Comparison of ENCODE assay signal across 9 mouse cellular contexts in genomic region chr10:89443623-89444151, GRCm38 (mm10). TPM values are rescaled to one million over a fixed set of nuclear protein-coding genes. Genes with fewer than 3 reads are reported as not detected.
DNase-seq lines count a peak whose midpoint lies in the region; ATAC-seq and TF ChIP-seq lines count a peak whose summit lies in the region.
"Had no signal": no experiment of that assay in that cellular context is flagged by ENCODE, and none has a peak within 500 bp of the region (broad histone marks: within the 10 kb centered on the region; RNA-seq: fewer than 3 reads in every experiment).

Gene Gas2l3, minus strand, starts transcription at chr10:89443967.

- no peaks in the 10 kb centered on the region for H3K79me2 ChIP-seq in heart, adult 2 months (replicated peaks; ENCODE audit: control insufficient read depth, insufficient read depth, low read length)

- TF ChIP-seq POLR2A in heart, adult 2 months (IDR thresholded peaks at IDR 0.05; ENCODE audit: insufficient read depth, low read depth, low read length), result 0 out of 2 replicates have a peak, but pooled peaks have one; percentile 39
- TF ChIP-seq POLR2A in kidney, adult 2 months (IDR thresholded peaks at IDR 0.05; ENCODE audit: low read depth, low read length), result no peak
- TF ChIP-seq POLR2A in small intestine, adult 2 months (IDR thresholded peaks at IDR 0.05; ENCODE audit: low read depth, low read length), result peak; percentile 30; the same call in 1 of the 2 replicates

- 0 out of 2 replicates have a peak, but pooled peaks cover 4% of the 10 kb centered on the region for H3K36me3 ChIP-seq in embryonic facial prominence, embryonic 13.5 days
- H3K36me3 ChIP-seq in heart, adult 2 months (ENCODE audit: control insufficient read depth, insufficient read depth, low read length), result no peaks in the 10 kb centered on the region
- H3K36me3 ChIP-seq in kidney, adult 2 months (ENCODE audit: control insufficient read depth, insufficient read depth, low read length), result no peaks in the 10 kb centered on the region
- H3K36me3 ChIP-seq in limb, embryonic 11.5 days (ENCODE audit: control insufficient read depth, insufficient read depth, low read length), result no peaks in the 10 kb centered on the region
- H3K36me3 ChIP-seq in midbrain, embryonic 13.5 days, result no peaks in the 10 kb centered on the region
- H3K36me3 ChIP-seq in small intestine, adult 2 months (ENCODE audit: control insufficient read depth, insufficient read depth, low read length), result no peaks in the 10 kb centered on the region
- H3K36me3 ChIP-seq: G1E had no signal

- TF ChIP-seq EP300 in heart, adult 2 months (IDR thresholded peaks at IDR 0.05; ENCODE audit: insufficient read depth, low read depth, low read length), result no peak

- peak within 1 kb of the TSS; percentile 92 for H3K4me2 ChIP-seq in embryonic facial prominence, embryonic 13.5 days
- peak within 1 kb of the TSS; percentile 93 for H3K4me2 ChIP-seq in limb, embryonic 11.5 days (ENCODE audit: low read depth, severe bottlenecking)
- peak within 1 kb of the TSS; percentile 69 for H3K4me2 ChIP-seq in midbrain, embryonic 13.5 days (replicated peaks)

- peak within 1 kb of the TSS; percentile 62 for H3K27ac ChIP-seq in embryonic facial prominence, embryonic 13.5 days
- H3K27ac ChIP-seq in heart, adult 2 months, result peak within 1 kb of the TSS; percentile 51
- H3K27ac ChIP-seq in kidney, adult 2 months (ENCODE audit: insufficient read depth, low read depth, low read length), result no peak within 1 kb of the TSS
- no peak within 1 kb of the TSS; the same call in 1 of the 2 replicates for H3K27ac ChIP-seq in limb, embryonic 11.5 days (replicated peaks; ENCODE audit: low read depth, low read length)
- no peak within 1 kb of the TSS for H3K27ac ChIP-seq in midbrain, embryonic 13.5 days
- H3K27ac ChIP-seq in small intestine, adult 2 months (ENCODE audit: insufficient read depth, low read depth, low read length), result peak within 1 kb of the TSS; percentile 22

- peak within 1 kb of the TSS; percentile 74 for H3K9ac ChIP-seq in embryonic facial prominence, embryonic 13.5 days
- peak within 1 kb of the TSS; percentile 59 for H3K9ac ChIP-seq in heart, adult 2 months (ENCODE audit: low read depth, low read length)
- H3K9ac ChIP-seq in limb, embryonic 11.5 days (ENCODE audit: low read length), result peak within 1 kb of the TSS; percentile 61
- H3K9ac ChIP-seq in midbrain, embryonic 13.5 days (replicated peaks), result peak within 1 kb of the TSS; percentile 73

- intact Hi-C loops in heart, adult 2 months (cut with DNase I), result no loop called here

- H3K27me3 ChIP-seq in embryonic facial prominence, embryonic 13.5 days, result no peaks in the 10 kb centered on the region
- no peaks in the 10 kb centered on the region for H3K27me3 ChIP-seq in heart, adult 2 months (ENCODE audit: control insufficient read depth, insufficient read depth, low read length)
- H3K27me3 ChIP-seq in kidney, adult 2 months (replicated peaks; ENCODE audit: control insufficient read depth, insufficient read depth, low read length), result no peaks in the 10 kb centered on the region
- no peaks in the 10 kb centered on the region for H3K27me3 ChIP-seq in limb, embryonic 11.5 days (ENCODE audit: control insufficient read depth, insufficient read depth, low read length)
- peaks cover 73% of the 10 kb centered on the region for H3K27me3 ChIP-seq in midbrain, embryonic 13.5 days
- H3K27me3 ChIP-seq in small intestine, adult 2 months (ENCODE audit: control insufficient read depth, insufficient read depth, low read length), result no peaks in the 10 kb centered on the region

- peaks cover 14% of the 10 kb centered on the region for H3K4me1 ChIP-seq in embryonic facial prominence, embryonic 13.5 days
- peaks cover 2% of the 10 kb centered on the region; the same call in 1 of the 2 replicates for H3K4me1 ChIP-seq in heart, adult 2 months (ENCODE audit: control insufficient read depth, insufficient read depth, low read length)
- no peaks in the 10 kb centered on the region for H3K4me1 ChIP-seq in kidney, adult 2 months (ENCODE audit: control insufficient read depth, insufficient read depth, low read length)
- peaks cover 7% of the 10 kb centered on the region; the same call in 1 of the 2 replicates for H3K4me1 ChIP-seq in limb, embryonic 11.5 days (ENCODE audit: control insufficient read depth, insufficient read depth, low read length)
- peaks cover 11% of the 10 kb centered on the region for H3K4me1 ChIP-seq in midbrain, embryonic 13.5 days (replicated peaks)
- H3K4me1 ChIP-seq in small intestine, adult 2 months (ENCODE audit: control insufficient read depth, insufficient read depth, insufficient read length, low read length), result no peaks in the 10 kb centered on the region

- no peaks in the 10 kb centered on the region for H3K9me3 ChIP-seq in embryonic facial prominence, embryonic 13.5 days
- H3K9me3 ChIP-seq in limb, embryonic 11.5 days (ENCODE audit: control insufficient read depth, low read length), result no peaks in the 10 kb centered on the region
- H3K9me3 ChIP-seq in midbrain, embryonic 13.5 days, result no peaks in the 10 kb centered on the region

- peak within 1 kb of the TSS; percentile 68 for H3K4me3 ChIP-seq in embryonic facial prominence, embryonic 13.5 days
- H3K4me3 ChIP-seq in heart, adult 2 months, result peak within 1 kb of the TSS; percentile 80
- peak within 1 kb of the TSS; percentile 75 for H3K4me3 ChIP-seq in kidney, adult 2 months (ENCODE audit: insufficient read depth, low read depth, low read length)
- H3K4me3 ChIP-seq in limb, embryonic 11.5 days (ENCODE audit: low read depth, low read length), result peak within 1 kb of the TSS; percentile 45
- peak within 1 kb of the TSS; percentile 63 for H3K4me3 ChIP-seq in midbrain, embryonic 13.5 days (replicated peaks)
- H3K4me3 ChIP-seq in small intestine, adult 2 months (ENCODE audit: low read depth, low read length), result peak within 1 kb of the TSS; percentile 71

- TF ChIP-seq CTCF in heart, adult 2 months (IDR thresholded peaks at IDR 0.05), result no peak
- TF ChIP-seq CTCF in kidney, adult 2 months (conservative IDR thresholded peaks at IDR 0.05; ENCODE audit: insufficient read depth, insufficient read length, low read depth, low read length), result no peak
- no peak for TF ChIP-seq CTCF in small intestine, adult 2 months (IDR thresholded peaks at IDR 0.05; ENCODE audit: extremely low read depth, insufficient read length, insufficient replicate concordance, low read depth, low read length)

- under 1% methylated on average over 39 of the region's 39 CpGs for WGBS in embryonic facial prominence, embryonic 13.5 days
- under 1% methylated on average over 39 of the region's 39 CpGs for WGBS in heart, adult 2 months
- under 1% methylated on average over 39 of the region's 39 CpGs for WGBS in kidney, adult 2 months
- WGBS in limb, embryonic 11.5 days, result under 1% methylated on average over 39 of the region's 39 CpGs
- WGBS in midbrain, embryonic 13.5 days, result under 1% methylated on average over 39 of the region's 39 CpGs
- under 1% methylated on average over 39 of the region's 39 CpGs for WGBS in small intestine, adult 2 months

- DNase-seq in 3T3-L1 (ENCODE audit: low read depth, low spot score), result peak; percentile 78
- peak; percentile 59 to 62 for DNase-seq in adrenal gland, postnatal 4 days (ENCODE audit: low spot score in 2 of 2)
- DNase-seq in heart, adult 2 months, result peak; percentile 85 to 88
- DNase-seq in kidney, adult 2 months, result peak; percentile 93
- peak; percentile 89 for DNase-seq in limb, embryonic 11.5 days (ENCODE audit: low spot score)

- peak; percentile 94 for ATAC-seq in embryonic facial prominence, embryonic 13.5 days (ENCODE audit: insufficient number of reproducible peaks, insufficient read depth, low FRiP score, low TSS enrichment, low read depth)
- peak; percentile 97 for ATAC-seq in limb, embryonic 11.5 days (ENCODE audit: insufficient number of reproducible peaks, low FRiP score, low TSS enrichment, low read depth)
- ATAC-seq in midbrain, embryonic 13.5 days, result peak; percentile 98

RNA-seq across cellular contexts. Expression of gene Gas2l3, which starts in this region (rescaled TPM):
- 10 to 100 TPM; 14.9 to 15.8 TPM for total RNA-seq in adrenal gland, postnatal 4 days (2021)
- polyA plus RNA-seq in embryonic facial prominence, embryonic 13.5 days (2015; fragmentation: Nextera tagmentation; extraction: Ambion mirVana), result 14.5 and 15.5 TPM in 2 replicates
- 1 to 10 TPM; 1.0 to 2.8 TPM for total RNA-seq in heart, adult 2 months (2021)
- polyA plus RNA-seq in heart, adult 2 months (2012; rRNA removed), result 0.59 and 1.8 TPM in 2 replicates
- polyA plus RNA-seq in kidney, adult 2 months (2012; rRNA removed), result 0.19 and 0.75 TPM in 2 replicates
- 9.6 and 10.9 TPM in 2 replicates for polyA plus RNA-seq in limb, embryonic 11.5 days (2014; fragmentation: Nextera tagmentation; extraction: Ambion mirVana)
- polyA plus RNA-seq in midbrain, embryonic 13.5 days (2015; fragmentation: Nextera tagmentation; extraction: Ambion mirVana), result 6.8 and 7.3 TPM in 2 replicates
- 0.19 and 1.9 TPM in 2 replicates for polyA plus RNA-seq in small intestine, adult 2 months (2012; rRNA removed)
- polyA plus RNA-seq: G1E had no signal

Comparison
In these comparisons a context has a peak if more than half of its experiments do, and no peak if none do; other contexts are left out.
1. RNA of gene Gas2l3 (total RNA-seq): 14.9 to 15.8 TPM in adrenal gland, postnatal 4 days; 1.0 to 2.8 TPM in heart, adult 2 months; every median in the first group is over 4 times any median in the second.
2. Peak in DNase-seq and H3K4me3 ChIP-seq in kidney, adult 2 months; RNA of the gene not detected or under 1 TPM.
3. H3K27ac ChIP-seq: peak in embryonic facial prominence, embryonic 13.5 days (single experiment), heart, adult 2 months (single experiment) and small intestine, adult 2 months (single experiment); none in kidney, adult 2 months (single experiment), limb, embryonic 11.5 days (single experiment) and midbrain, embryonic 13.5 days (single experiment).
4. Peak in every context shown above with its lines, with median percentiles within 50 percentile points of each other: DNase-seq, ATAC-seq, H3K4me2 ChIP-seq, H3K4me3 ChIP-seq and H3K9ac ChIP-seq.